Mouse (Mus musculus) neural tube, embryonic 12.5 days (tissue): Measurements from ENCODE around the gene Phf12. TPM values are rescaled to one million over a fixed set of nuclear protein-coding genes. Genes with fewer than 3 reads are reported as not detected.

Experiments
- ATAC-seq: fragments of 200-750 bp; cut with Nextera tagmentation; 2 replicates; pipeline ENCODE4 v1.8.0; 2017; ENCODE audit warnings: low read depth, mild to moderate bottlenecking, moderate TSS enrichment, moderate library complexity; ENCODE audit not compliant: low FRiP score
- H3K27ac ChIP-seq: fragments of 300-500 bp; sonication (generic); 2 replicates; pipeline ENCODE4 v1.5.1; 2016
- H3K27me3 ChIP-seq: fragments of 300-500 bp; sonication (generic); replicated peaks from 2 replicates; pipeline ENCODE4 v1.6.1; 2016; ENCODE audit warnings: mild to moderate bottlenecking
- H3K36me3 ChIP-seq: fragments of 300-500 bp; sonication (generic); 2 replicates; pipeline ENCODE4 v1.6.1; 2016; ENCODE audit warnings: mild to moderate bottlenecking
- H3K4me1 ChIP-seq: fragments of 300-500 bp; sonication (generic); 2 replicates; pipeline ENCODE4 v1.6.1; 2016
- H3K4me2 ChIP-seq: fragments of 300-500 bp; sonication (generic); replicated peaks from 2 replicates; pipeline ENCODE4 v1.6.1; 2016; ENCODE audit warnings: mild to moderate bottlenecking
- H3K4me3 ChIP-seq: fragments of 300-500 bp; sonication (generic); 2 replicates; pipeline ENCODE4 v1.5.1; 2016
- H3K9ac ChIP-seq: fragments of 300-500 bp; sonication (generic); 2 replicates; pipeline ENCODE4 v1.6.1; 2016; ENCODE audit warnings: mild to moderate bottlenecking
- H3K9me3 ChIP-seq: fragments of 300-500 bp; sonication (generic); 2 replicates; pipeline ENCODE4 v1.6.1; 2016; ENCODE audit warnings: mild to moderate bottlenecking
- WGBS: fragments of 180-500 bp; shearing (Covaris S2); methylation state at CpG from one replicate; pipeline ENCODE4 v1.1.7; 2016; 5-methylcytosine and 5-hydroxymethylcytosine counted together
- microRNA counts: library from miRNA; unstranded; fragments of <30 nt; microRNA quantifications from one replicate; lab custom pipeline; 2017
- microRNA-seq: library from miRNA; unstranded; fragments of <30 nt; microRNA quantifications from one replicate; pipeline ENCODE4, GENCODE M21; 2017
- polyA plus RNA-seq: library from polyadenylated mRNA; unstranded; fragments of >200 nt; fragmentation: Nextera tagmentation; extraction: Ambion mirVana; gene quantifications from 2 replicates; pipeline ENCODE4 v1.2.1, GENCODE M21; 2016

Phf12 gene
- polyA plus RNA-seq, 1 experiment from 2014 or later, result 29.5 TPM

DNA sequence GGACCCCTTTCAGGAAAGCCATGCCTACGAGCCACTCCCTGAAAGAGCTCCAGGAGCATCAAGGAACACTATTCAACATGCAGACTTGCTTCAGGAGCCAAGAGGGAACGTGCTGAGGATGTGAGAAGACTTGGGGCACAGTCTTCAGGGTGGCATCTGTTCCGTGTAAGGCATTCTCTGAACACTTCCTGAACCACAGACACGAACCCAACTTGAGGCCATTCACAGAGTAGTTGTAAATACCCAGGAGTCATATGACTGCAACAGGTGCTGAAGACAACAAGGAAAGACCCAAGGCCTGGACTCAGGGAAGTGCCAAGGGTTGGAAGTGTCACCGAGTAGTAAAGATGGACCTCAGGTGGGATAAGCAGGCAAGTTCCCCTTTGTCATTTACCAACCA is 85.0 kb downstream of the Phf12 start:
- Histone ChIP-seq H3K36me3 (peaks cover 15% of the 10 kb centered on the region), H3K4me3 (no peak overlapping the region), H3K4me1 (no peaks in the 10 kb centered on the region), H3K27me3 (no peaks in the 10 kb centered on the region), H3K9ac (no peak overlapping the region), H3K4me2 (no peak overlapping the region), H3K9me3 (no peaks in the 10 kb centered on the region), H3K27ac (no peak overlapping the region)
- WGBS, result 73% methylated on average over 5 of the region's 5 CpGs
- no peak for ATAC-seq

DNA sequence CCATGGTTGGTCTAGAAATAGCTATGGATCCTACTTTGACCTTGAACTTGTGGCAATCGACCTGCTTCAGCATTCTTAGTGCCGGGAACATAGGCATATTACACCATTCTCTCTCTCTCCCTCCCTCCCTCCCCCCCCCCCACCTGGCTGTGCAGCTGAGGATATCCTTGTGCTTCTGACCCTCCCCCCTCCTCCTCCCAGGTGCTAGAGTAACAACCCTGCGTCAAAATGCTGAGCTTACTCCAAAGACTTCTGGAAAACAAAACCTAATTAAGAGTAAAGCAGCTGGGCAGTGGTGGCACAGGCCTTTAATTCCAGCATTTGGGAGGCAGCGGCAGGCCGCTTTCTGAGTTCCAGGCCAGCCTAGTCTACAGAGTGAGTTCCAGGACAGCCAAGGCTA is 86.6 kb downstream of the Phf12 start:
- Histone ChIP-seq H3K36me3 (peaks cover 31% of the 10 kb centered on the region), H3K4me1 (no peaks in the 10 kb centered on the region), H3K9me3 (no peaks in the 10 kb centered on the region), H3K9ac (no peak overlapping the region), H3K4me3 (no peak overlapping the region), H3K4me2 (no peak overlapping the region), H3K27me3 (no peaks in the 10 kb centered on the region), H3K27ac (no peak overlapping the region)
- WGBS, result 89% methylated on average over 5 of the region's 5 CpGs
- ATAC-seq, result no peak

DNA sequence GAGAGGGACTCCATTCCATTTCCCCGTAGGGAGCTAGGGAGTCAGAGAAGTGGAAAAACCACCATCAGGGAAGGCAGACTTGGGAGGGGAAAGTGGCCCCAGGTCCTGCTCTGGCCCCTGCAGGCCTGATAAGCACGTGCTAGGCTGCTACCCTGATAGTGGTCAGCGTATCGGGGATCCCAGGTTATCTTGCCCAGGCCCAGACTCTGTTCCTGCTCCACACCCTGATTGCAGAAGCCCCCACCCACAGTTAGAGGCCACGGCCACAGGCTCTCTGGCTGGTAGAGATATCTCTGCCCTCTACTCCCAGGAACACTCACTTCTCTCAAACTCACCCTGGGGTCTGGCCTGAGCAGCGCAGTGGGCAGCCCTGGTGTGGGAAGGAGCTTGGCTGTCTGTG is 87.1 kb downstream of the Phf12 start:
- H3K4me3 ChIP-seq, result no peak overlapping the region
- H3K4me2 ChIP-seq, result no peak overlapping the region
- ATAC-seq, result no peak
- H3K27me3 ChIP-seq, result no peaks in the 10 kb centered on the region
- no peaks in the 10 kb centered on the region for H3K9me3 ChIP-seq
- no peak overlapping the region for H3K9ac ChIP-seq
- no peaks in the 10 kb centered on the region for H3K4me1 ChIP-seq
- WGBS, result 84% methylated on average over 6 of the region's 6 CpGs
- H3K36me3 ChIP-seq, result peaks cover 36% of the 10 kb centered on the region
- H3K27ac ChIP-seq, result no peak overlapping the region

DNA sequence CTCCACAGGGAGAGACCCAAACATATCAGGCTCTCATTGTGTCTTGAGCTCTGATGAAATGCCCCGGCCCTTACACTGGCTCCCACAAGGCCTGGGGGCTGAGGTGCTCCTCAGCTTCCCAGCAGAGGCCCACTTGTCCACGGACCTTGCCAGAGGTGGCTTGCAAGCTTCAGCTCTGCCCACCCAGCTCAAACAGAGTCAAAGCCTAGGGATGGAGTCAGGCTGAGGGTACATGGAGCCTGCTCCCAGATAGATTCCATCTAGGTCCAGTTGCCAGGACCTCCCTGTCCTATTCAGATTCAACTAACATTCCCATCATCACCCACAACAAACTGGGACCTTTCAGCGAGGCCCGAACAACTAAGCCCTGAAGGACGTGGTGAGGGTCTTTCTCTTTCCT is 89.4 kb downstream of the Phf12 start:
- H3K36me3 ChIP-seq, result peaks cover 53% of the 10 kb centered on the region
- H3K4me3 ChIP-seq, result no peak overlapping the region
- H3K27me3 ChIP-seq, result no peaks in the 10 kb centered on the region
- H3K9ac ChIP-seq, result no peak overlapping the region
- H3K4me2 ChIP-seq, result no peak overlapping the region
- H3K9me3 ChIP-seq, result no peaks in the 10 kb centered on the region
- H3K4me1 ChIP-seq, result no peaks in the 10 kb centered on the region
- H3K27ac ChIP-seq, result no peak overlapping the region
- WGBS, result 87% methylated on average over 5 of the region's 5 CpGs
- no peak for ATAC-seq

DNA sequence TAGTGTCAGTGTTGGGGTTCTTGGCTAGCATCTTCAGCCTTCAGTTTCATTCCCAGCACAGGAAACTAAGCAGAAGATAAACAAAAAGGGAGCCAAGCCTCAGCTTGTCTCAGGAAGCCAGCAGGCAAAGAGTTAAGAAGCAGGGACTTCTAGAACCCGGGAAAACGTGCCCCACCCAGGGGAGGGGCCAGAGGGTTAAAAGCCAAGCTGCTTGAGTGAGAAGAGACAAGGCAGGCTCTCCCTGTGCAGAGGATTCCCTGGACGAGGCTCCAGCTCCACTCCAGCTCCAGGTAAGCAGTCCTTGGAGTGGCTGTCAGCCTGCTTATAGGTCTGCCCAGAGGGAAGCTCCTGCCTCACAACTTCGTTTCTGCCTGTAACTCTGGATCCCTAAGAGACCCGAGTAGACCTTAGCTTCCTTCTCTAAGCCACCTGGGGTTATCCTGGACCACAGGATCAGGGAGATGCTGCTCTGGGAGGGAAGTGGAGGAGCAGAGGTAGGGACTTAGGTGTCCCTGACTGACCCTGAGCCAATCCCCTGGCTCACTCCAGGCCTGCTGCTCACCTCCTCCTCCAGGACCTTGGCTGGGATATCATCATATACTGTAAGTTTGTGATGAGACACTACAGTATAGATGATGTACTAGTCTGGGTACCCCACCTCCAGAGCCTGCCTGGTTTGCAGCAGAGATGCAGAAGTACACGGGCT is 90.0 kb downstream of the Phf12 start:
- H3K27ac ChIP-seq, result no peak overlapping the region
- H3K9me3 ChIP-seq, result no peaks in the 10 kb centered on the region
- H3K4me2 ChIP-seq, result no peak overlapping the region
- no peak overlapping the region for H3K9ac ChIP-seq
- no peak for ATAC-seq
- H3K4me1 ChIP-seq, result no peaks in the 10 kb centered on the region
- peaks cover 56% of the 10 kb centered on the region for H3K36me3 ChIP-seq
- WGBS, result 30% methylated on average over 6 of the region's 6 CpGs
- H3K27me3 ChIP-seq, result no peaks in the 10 kb centered on the region
- H3K4me3 ChIP-seq, result no peak overlapping the region

DNA sequence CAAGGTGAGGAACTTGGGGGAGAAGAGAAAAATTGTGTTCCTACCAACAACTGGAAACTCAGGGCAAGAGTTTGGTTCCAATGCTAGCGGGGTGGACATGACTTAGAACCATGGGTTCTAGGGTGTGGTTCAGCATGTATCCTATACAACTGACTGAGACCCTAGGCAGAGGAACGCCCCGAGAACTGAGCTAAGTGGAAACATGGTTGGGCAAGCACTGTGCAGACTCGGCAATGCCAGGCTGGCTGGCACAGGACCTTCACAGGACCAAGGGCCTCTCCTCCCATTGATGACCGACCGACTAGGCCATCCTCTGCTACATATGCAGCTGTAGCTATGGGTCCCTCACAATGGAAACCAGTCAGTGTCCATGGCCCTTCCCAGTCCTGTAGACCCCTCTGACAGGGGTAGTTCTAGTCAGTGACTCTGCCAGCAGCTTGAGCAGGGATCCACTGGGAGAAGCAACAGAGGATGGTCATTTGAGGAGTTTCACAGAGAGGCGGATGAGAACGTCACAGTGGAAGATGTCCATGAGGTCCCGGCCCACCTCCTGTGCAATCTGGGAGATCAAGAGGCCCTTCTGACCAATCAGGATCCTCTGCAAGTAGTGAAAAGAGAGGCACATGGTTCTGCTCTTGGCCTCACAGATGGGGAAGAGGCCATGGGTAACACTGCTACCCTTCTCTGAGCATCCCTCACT is 91.2 kb downstream of the Phf12 start:
- no peak for ATAC-seq
- Histone ChIP-seq H3K9ac (no peak overlapping the region), H3K27me3 (no peaks in the 10 kb centered on the region), H3K27ac (no peak overlapping the region), H3K36me3 (peaks cover 62% of the 10 kb centered on the region), H3K4me1 (no peaks in the 10 kb centered on the region), H3K4me2 (no peak overlapping the region), H3K9me3 (no peaks in the 10 kb centered on the region), H3K4me3 (no peak overlapping the region)
- WGBS, result 92% methylated on average over 9 of the region's 9 CpGs

DNA sequence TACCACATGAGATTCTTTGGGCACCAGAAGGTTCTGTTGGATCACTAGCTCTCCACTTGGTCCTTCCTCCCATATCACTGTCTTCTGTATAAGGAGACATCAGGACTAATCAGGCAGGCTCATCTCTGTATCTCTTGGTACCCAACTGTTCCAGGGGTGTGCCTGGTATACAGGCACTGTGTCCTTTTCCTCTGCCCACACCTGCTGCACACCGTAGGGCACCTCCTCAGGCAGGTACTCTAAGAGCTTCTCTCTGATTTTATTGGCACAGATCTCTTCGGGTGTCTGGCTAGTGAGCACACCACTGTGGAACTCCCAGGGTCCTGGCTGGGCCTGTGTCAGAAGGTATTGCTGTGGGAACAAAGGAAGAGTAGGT is 91.7 kb downstream of the Phf12 start:
- no peak overlapping the region for H3K4me2 ChIP-seq
- 92% methylated on average over 2 of the region's 2 CpGs for WGBS
- no peak overlapping the region for H3K27ac ChIP-seq
- ATAC-seq, result no peak
- no peak overlapping the region for H3K9ac ChIP-seq
- no peak overlapping the region for H3K4me3 ChIP-seq
- no peaks in the 10 kb centered on the region for H3K9me3 ChIP-seq
- peaks cover 62% of the 10 kb centered on the region for H3K36me3 ChIP-seq
- H3K27me3 ChIP-seq, result no peaks in the 10 kb centered on the region
- 0 out of 2 replicates have a peak, but pooled peaks cover 3% of the 10 kb centered on the region for H3K4me1 ChIP-seq

DNA sequence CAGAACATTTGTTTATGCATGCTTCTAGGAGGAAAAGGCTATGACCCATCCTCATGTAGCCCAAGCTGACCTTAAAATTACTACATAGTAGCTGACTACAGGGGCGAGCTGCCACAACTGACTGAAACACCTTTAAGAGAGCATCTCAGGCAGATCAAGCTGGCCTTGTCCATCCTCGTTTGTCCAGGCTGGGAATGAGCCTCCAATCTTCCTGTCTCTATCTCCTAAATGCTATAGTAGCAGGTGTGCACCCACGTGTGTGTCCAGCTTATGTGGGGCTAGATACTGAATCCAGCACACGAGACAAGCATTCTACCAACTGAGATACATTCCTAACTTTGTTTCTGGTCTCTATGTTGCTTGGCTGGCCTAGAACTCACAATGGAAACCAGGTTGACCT is 92.1 kb downstream of the Phf12 start:
- Histone ChIP-seq H3K4me1 (peaks cover 6% of the 10 kb centered on the region; the same call in 1 of the 2 replicates), H3K4me3 (no peak overlapping the region), H3K9me3 (no peaks in the 10 kb centered on the region), H3K27ac (no peak overlapping the region), H3K36me3 (peaks cover 62% of the 10 kb centered on the region), H3K9ac (no peak overlapping the region), H3K4me2 (no peak overlapping the region), H3K27me3 (no peaks in the 10 kb centered on the region)
- no peak for ATAC-seq
- WGBS, result 89% methylated on average over 4 of the region's 4 CpGs

MicroRNAs within 50 kb of the gene (microRNA counts, 519-probe panel; counts per million panel counts)
- microRNA mmu-miR-144 (lab: Ali Mortazavi, UCI), result 342 counts per million, percentile 67 among the panel's probes with 10 or more counts
- microRNA mmu-miR-451 (lab: Ali Mortazavi, UCI), result 342 counts per million, percentile 67 among the panel's probes with 10 or more counts

Small RNAs within 50 kb of the gene (microRNA-seq; reads per million reads assigned to microRNA genes)
- gene Mir144 (15.5 reads per million, percentile 26 among the genes with 10 or more reads in this experiment), gene Mir451a (not detected), gene Mir451b (not detected)

Other genes with a start within 250 kb of the Phf12 start
- 49.5 and 49.9 TPM in 2 replicates for gene Myo18a, start 219.5 kb upstream of the Phf12 start, polyA plus RNA-seq
- 2.4 and 2.7 TPM in 2 replicates for gene Gm10277, start 195.0 kb upstream of the Phf12 start, polyA plus RNA-seq
- gene Pipox, start 88.7 kb upstream of the Phf12 start, polyA plus RNA-seq, result 2.7 and 4.7 TPM in 2 replicates
- gene Sez6, start 52.0 kb upstream of the Phf12 start, polyA plus RNA-seq, result 48.5 and 51.4 TPM in 2 replicates
- gene Dhrs13, start 49.5 kb downstream of the Phf12 start, polyA plus RNA-seq, result 24.5 and 29.0 TPM in 2 replicates
- gene Flot2, start 55.2 kb downstream of the Phf12 start, polyA plus RNA-seq, result 74.8 and 81.0 TPM in 2 replicates
- 29.7 and 32.4 TPM in 2 replicates for gene Eral1, start 97.6 kb downstream of the Phf12 start, polyA plus RNA-seq
- 25.3 and 27.9 TPM in 2 replicates for gene Fam222b, start 111.9 kb downstream of the Phf12 start, polyA plus RNA-seq
- gene Traf4, start 182.8 kb downstream of the Phf12 start, polyA plus RNA-seq, result 153 and 174 TPM in 2 replicates
- 10.2 and 11.1 TPM in 2 replicates for gene Nek8, start 193.9 kb downstream of the Phf12 start, polyA plus RNA-seq
- gene Tlcd1, start 194.0 kb downstream of the Phf12 start, polyA plus RNA-seq, result 8.2 and 10.5 TPM in 2 replicates
- gene Rpl23a, start 200.8 kb downstream of the Phf12 start, polyA plus RNA-seq, result 895 and 982 TPM in 2 replicates
- 71.0 and 76.5 TPM in 2 replicates for gene Rab34, start 205.7 kb downstream of the Phf12 start, polyA plus RNA-seq
- 2.5 and 2.9 TPM in 2 replicates for gene Proca1, start 210.6 kb downstream of the Phf12 start, polyA plus RNA-seq